Mouse (Mus musculus) megakaryocyte, embryonic 14.5 days (primary cell): ENCODE measurements at regions not wholly inside any gene's neighbourhood (a gene's known extent, or its start where the extent isn't known, plus 50 kb on each side); places are given as distances from the start of the nearest gene placed in this dataset.

Experiments used
- FLI1 ChIP-seq: IDR thresholded peaks from 2 replicates; pipeline ENCODE4 v1.6.1; 2012; ENCODE audit warnings: low read length, inconsistent platforms, mixed read lengths
- GATA1 ChIP-seq: IDR thresholded peaks from 3 replicates; pipeline ENCODE4 v1.6.1; 2012; ENCODE audit warnings: mixed read lengths, low read length, inconsistent platforms, borderline replicate concordance

GRCm38 (mm10) chr19:26550299-26550698, 54.6 kb upstream of the Smarca2 start:
- no peak for TF ChIP-seq GATA1
- no peak for TF ChIP-seq FLI1
